Mouse (Mus musculus): ENCODE results near the gene Bglap2. TPM values are rescaled to one million over a fixed set of nuclear protein-coding genes. Genes with fewer than 3 reads are reported as not detected.
"Not testable (repeated sequence)": the region's sequence is repeated elsewhere in the genome, so short reads cannot be mapped to it uniquely, and the experiment has no call there.

The Bglap2 gene
- polyA plus RNA-seq, 1 experiment from 2014 or later = not detected

- Histone ChIP-seq H3K27ac (peak overlapping the region; percentile 88), H3K79me2 (ENCODE audit: inconsistent target) (peaks cover 57% of the 10 kb centered on the region), H3K36me3 (ENCODE audit: inconsistent target) (peaks cover 18% of the 10 kb centered on the region; the same call in 1 of the 2 replicates), H3K4me3 (ENCODE audit: inconsistent target) (peak overlapping the region; percentile 60)
- WGBS (ENCODE audit: missing documents) = 47% methylated on average over 5 of the region's 5 CpGs
These were observed 30.5 kb upstream of the Bglap2 start for GRCm38 (mm10) chr3:88408953-88409352.

DNA sequence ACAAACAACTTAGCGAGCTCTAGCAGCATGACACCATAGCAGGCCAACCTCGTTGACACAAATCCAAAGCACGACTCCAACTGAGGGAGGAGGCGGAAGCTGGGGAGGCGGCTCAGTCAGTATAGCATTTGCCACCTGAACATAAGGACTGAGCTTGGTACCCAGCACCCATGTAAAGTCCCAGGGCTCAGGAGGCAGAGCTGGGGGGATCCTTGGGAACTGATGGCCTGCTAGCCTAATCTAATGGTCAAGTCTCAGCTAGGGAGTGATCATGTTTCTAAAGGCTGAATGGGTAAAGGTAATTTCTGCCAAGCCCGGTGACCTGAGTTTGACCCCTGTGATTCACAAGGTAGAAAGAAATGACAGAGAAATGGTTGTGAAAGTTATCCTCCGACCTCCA lies 29.0 kb upstream of the Bglap2 start:
- H3K4me3 ChIP-seq (ENCODE audit: inconsistent target) = no peak overlapping the region

GRCm38 (mm10) chr3:88407090-88407489 lies 28.6 kb upstream of the Bglap2 start:
- peaks cover 61% of the 10 kb centered on the region for H3K79me2 ChIP-seq (ENCODE audit: inconsistent target)
- H3K4me3 ChIP-seq (ENCODE audit: inconsistent target) = no peak overlapping the region
- 2% methylated on average over 2 of the region's 2 CpGs for WGBS (ENCODE audit: missing documents)
- H3K27ac ChIP-seq = no peak overlapping the region
- peaks cover 10% of the 10 kb centered on the region; the same call in 1 of the 2 replicates for H3K36me3 ChIP-seq (ENCODE audit: inconsistent target)

More for the DNA sequence above, 29.0 kb upstream of the Bglap2 start:
- Histone ChIP-seq H3K79me2 (ENCODE audit: inconsistent target) (peaks cover 56% of the 10 kb centered on the region), H3K36me3 (ENCODE audit: inconsistent target) (peaks cover 14% of the 10 kb centered on the region; the same call in 1 of the 2 replicates), H3K27ac (no peak overlapping the region)
- 74% methylated on average over 7 of the region's 7 CpGs for WGBS (ENCODE audit: missing documents)

DNA sequence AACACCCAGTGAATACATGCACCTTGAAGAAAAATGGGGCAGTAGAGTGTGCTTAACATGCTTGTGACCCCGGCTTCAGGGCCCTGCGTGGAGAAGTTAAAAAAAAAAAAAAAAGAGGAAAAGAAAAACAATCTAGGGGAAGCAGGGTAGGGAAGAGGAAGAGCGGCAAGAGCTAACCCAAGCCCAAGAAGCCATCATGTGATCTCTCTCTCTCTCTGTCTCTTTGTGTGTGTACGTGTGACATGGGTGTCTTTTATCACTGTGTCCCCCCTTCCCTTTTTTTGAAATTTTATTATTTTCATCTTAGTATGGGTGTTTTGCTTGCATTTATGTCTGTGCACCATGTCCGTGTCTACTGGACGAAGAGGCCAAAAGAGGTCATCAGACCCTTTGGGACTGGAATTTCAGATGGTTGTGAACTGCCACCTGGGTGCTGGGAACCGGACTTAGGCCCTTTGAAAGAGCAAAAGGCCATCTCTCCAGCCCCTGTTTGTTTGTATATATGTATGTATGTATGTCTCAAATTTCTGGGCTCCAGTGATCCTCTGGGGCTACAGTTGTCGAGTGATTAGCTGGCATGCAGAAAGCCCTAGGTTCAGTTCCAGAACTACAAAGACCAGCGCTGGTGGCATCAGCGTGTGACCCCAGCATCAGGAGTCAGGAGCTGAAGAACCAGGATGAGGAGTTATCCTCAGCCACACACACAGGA lies 25.2 kb upstream of the Bglap2 start:
- H3K27ac ChIP-seq = peak overlapping the region; percentile 60
- no peaks in the 10 kb centered on the region for H3K36me3 ChIP-seq (ENCODE audit: inconsistent target)
- 62% methylated on average over 10 of the region's 10 CpGs for WGBS (ENCODE audit: missing documents)
- no peak overlapping the region for H3K4me3 ChIP-seq (ENCODE audit: inconsistent target)
- peaks cover 60% of the 10 kb centered on the region for H3K79me2 ChIP-seq (ENCODE audit: inconsistent target)

GRCm38 (mm10) chr3:88398666-88399065 lies 20.2 kb upstream of the Bglap2 start:
- Histone ChIP-seq H3K79me2 (ENCODE audit: inconsistent target) (peaks cover 18% of the 10 kb centered on the region), H3K4me3 (ENCODE audit: inconsistent target) (no peak overlapping the region), H3K27ac (no peak overlapping the region), H3K36me3 (ENCODE audit: inconsistent target) (no peaks in the 10 kb centered on the region)
- 85% methylated on average over 2 of the region's 2 CpGs for WGBS (ENCODE audit: missing documents)

- 80% methylated on average over 8 of the region's 8 CpGs for WGBS (ENCODE audit: missing documents)
- Histone ChIP-seq H3K4me3 (ENCODE audit: inconsistent target) (no peak overlapping the region), H3K27ac (no peak overlapping the region), H3K36me3 (ENCODE audit: inconsistent target) (no peaks in the 10 kb centered on the region), H3K79me2 (ENCODE audit: inconsistent target) (peaks cover 6% of the 10 kb centered on the region; the same call in 1 of the 2 replicates)
These were observed 17.2 kb upstream of the Bglap2 start for GRCm38 (mm10) chr3:88395742-88396141.

GRCm38 (mm10) chr3:88395288-88395687 lies 16.8 kb upstream of the Bglap2 start:
- Histone ChIP-seq H3K36me3 (ENCODE audit: inconsistent target) (no peaks in the 10 kb centered on the region), H3K79me2 (ENCODE audit: inconsistent target) (peaks cover 3% of the 10 kb centered on the region; the same call in 1 of the 2 replicates), H3K27ac (no peak overlapping the region), H3K4me3 (ENCODE audit: inconsistent target) (no peak overlapping the region)
- 93% methylated on average over 6 of the region's 6 CpGs for WGBS (ENCODE audit: missing documents)

- no peak overlapping the region for H3K4me3 ChIP-seq (ENCODE audit: inconsistent target)
- no peaks in the 10 kb centered on the region for H3K36me3 ChIP-seq (ENCODE audit: inconsistent target)
- H3K79me2 ChIP-seq (ENCODE audit: inconsistent target) = no peaks in the 10 kb centered on the region
- H3K27ac ChIP-seq = no peak overlapping the region
- 83% methylated on average over 9 of the region's 9 CpGs for WGBS (ENCODE audit: missing documents)
These were observed 15.4 kb upstream of the Bglap2 start for GRCm38 (mm10) chr3:88393776-88394375.

DNA sequence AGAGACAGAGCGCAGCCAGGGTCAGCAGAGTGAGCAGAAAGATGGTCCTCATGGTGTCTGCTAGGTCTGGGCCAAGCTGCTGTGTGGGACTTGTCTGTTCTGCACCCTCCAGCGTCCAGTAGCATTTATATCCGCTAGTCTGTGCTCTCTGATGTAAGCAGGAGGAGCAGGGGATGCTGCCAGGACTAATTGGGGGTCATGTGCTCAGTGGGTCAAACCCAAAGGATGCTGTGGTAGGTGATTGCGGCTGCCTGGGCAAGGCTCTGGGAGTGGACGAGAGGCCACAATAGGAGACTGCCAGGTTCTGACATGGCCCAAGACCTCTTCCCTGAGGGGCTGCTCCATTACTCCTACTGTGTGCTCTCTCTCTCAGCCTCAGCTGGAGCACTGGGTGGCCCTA lies 5.9 kb upstream of the Bglap2 start, which contains the start of gene Bglap:
TSS of gene Bglap (minus strand) at position 101 of the 400 bp plus-strand sequence.
- Histone ChIP-seq H3K79me2 (ENCODE audit: inconsistent target) (no peaks in the 10 kb centered on the region), H3K27ac (no peak within 1 kb of the TSS), H3K36me3 (ENCODE audit: inconsistent target) (no peaks in the 10 kb centered on the region), H3K4me3 (ENCODE audit: inconsistent target) (no peak within 1 kb of the TSS)
- WGBS (ENCODE audit: missing documents) = 89% methylated on average over 5 of the region's 5 CpGs

GRCm38 (mm10) chr3:88382383-88382782 lies 3.9 kb upstream of the Bglap2 start:
- H3K36me3 ChIP-seq (ENCODE audit: inconsistent target); H3K27ac ChIP-seq; H3K79me2 ChIP-seq (ENCODE audit: inconsistent target); H3K4me3 ChIP-seq (ENCODE audit: inconsistent target): not testable (repeated sequence)
- WGBS (ENCODE audit: missing documents) = 60% methylated on average over 1 of the region's 7 CpGs

GRCm38 (mm10) chr3:88381389-88382315 lies 3.2 kb upstream of the Bglap2 start:
- 56% methylated on average over 9 of the region's 22 CpGs for WGBS (ENCODE audit: missing documents)
- not testable (repeated sequence) for H3K36me3 ChIP-seq (ENCODE audit: inconsistent target); H3K27ac ChIP-seq; H3K79me2 ChIP-seq (ENCODE audit: inconsistent target); H3K4me3 ChIP-seq (ENCODE audit: inconsistent target)

DNA sequence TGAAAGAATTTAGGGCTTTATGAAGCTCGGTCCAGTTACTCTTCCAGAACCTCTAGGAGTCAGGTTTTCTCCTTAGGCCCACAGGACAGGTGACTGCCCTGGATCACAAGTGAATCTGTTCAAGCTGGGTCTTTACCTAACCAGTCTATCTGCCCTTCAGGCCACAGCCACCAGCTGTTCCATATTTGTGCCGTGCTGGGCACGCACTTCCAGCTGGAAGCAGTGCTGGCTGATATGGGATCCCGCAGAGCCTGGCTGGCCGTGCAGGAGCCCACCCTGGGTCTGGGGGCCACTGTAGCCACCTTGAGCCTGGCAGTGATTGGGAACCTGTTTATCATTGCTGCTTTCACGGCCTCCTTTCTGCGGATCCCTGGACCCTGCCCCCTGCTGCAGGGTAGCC lies 1.9 kb downstream of the Bglap2 start:
- not testable (repeated sequence) for H3K36me3 ChIP-seq (ENCODE audit: inconsistent target); H3K27ac ChIP-seq; H3K79me2 ChIP-seq (ENCODE audit: inconsistent target); H3K4me3 ChIP-seq (ENCODE audit: inconsistent target)
- WGBS (ENCODE audit: missing documents) = 74% methylated on average over 3 of the region's 7 CpGs

DNA sequence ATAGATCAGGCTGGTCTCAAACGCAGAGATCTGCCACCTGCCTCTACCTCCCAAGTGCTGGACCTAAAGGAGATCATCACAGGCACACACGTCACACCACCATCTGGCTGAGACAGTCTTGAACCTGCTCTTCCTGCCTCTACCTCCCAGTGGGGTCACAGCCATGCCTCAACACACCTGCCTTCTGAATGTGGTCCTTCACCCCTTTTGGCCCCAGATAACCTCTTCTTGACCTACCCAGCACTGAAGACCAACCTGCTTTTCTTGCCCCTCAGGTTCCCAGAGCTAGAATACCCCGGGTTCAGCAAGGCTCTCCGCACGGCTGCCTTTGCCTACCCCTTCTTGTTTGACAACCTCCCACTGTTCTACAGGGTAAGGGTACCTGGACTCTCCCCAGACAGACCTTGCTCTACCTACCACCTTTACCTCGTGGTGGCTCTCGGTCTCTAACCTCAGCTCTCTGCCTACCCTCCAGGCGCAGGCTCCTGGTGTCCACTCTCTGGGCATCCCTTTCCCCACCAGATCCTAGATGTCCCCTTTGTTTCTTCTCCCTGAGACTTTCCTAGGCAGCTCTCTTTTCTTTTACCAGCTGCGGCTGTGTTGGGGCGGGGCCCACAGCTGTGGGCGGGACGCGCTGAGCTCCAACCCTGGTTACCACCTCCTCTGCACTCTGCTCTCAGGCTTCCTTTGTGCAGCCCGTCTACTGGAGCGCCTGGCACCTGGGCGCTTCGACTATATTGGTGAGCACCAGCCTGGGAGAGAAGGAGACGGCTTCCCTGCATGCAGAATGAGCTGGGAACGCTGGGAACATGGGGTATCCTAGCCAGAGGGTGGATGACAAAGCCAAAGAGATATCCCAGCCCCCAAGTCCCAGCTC lies 2.5 kb downstream of the Bglap2 start:
- H3K36me3 ChIP-seq (ENCODE audit: inconsistent target); H3K4me3 ChIP-seq (ENCODE audit: inconsistent target); H3K27ac ChIP-seq; H3K79me2 ChIP-seq (ENCODE audit: inconsistent target): not testable (repeated sequence)
- 14% methylated on average over 13 of the region's 19 CpGs for WGBS (ENCODE audit: missing documents)

GRCm38 (mm10) chr3:88372643-88373042 lies 5.9 kb downstream of the Bglap2 start, which contains the start of gene Bglap3:
Gene Bglap3, minus strand, starts transcription at chr3:88372743.
- not testable (repeated sequence) for H3K4me3 ChIP-seq (ENCODE audit: inconsistent target); H3K27ac ChIP-seq; H3K36me3 ChIP-seq (ENCODE audit: inconsistent target); H3K79me2 ChIP-seq (ENCODE audit: inconsistent target)
- WGBS (ENCODE audit: missing documents) = 85% methylated on average over 9 of the region's 9 CpGs
